Mouse (Mus musculus): ENCODE results near the gene Cldn3.

The Cldn3 gene

DNA sequence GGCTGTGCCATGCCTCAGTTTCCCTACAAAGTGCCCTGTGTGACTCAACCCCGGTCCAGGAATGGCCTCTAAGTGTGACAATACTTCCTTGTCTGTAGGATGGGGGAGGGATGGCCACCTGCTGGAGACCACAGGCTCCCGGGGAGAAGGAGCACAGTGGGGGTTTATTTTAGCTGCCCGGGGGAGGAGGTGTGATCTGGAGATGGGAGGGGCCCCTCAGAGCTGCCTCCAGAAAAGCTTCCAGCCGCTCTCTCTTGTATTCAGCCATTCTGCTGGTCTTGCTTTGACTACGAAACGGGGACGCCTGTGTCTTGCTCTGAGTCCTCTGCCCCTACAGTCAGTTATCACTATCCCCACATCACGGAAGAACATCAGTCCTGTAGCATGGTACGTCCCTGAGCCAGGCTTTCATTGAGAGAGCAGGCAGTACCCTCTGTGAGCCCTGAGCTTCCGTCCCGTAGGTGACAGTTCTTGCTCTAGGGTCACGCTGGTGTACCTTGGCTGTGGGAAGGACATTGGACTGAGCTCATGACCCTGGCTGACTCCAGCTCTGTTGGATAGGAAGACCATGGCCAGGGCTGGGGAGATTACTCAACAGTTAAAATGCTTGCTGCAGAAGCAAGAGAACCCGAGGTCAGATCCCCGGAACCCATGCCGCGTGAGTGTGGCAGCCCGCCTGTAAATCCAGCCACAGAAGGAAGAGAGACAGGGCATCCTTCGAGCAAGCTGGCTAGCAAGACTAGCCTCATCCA lies 49.8 kb downstream of the Cldn3 start:
- peak; percentile 74 to 75 for DNase-seq (ENCODE audit: low spot score in 2 of 2)

Data from right cerebral cortex, adult 2 months (tissue).